Mouse (Mus musculus) T-cell, adult 66 days (primary cell): ENCODE data around the gene Snx30. TPM values are rescaled to one million over a fixed set of nuclear protein-coding genes. Genes with fewer than 3 reads are reported as not detected.

Experiments used
- total RNA-seq, 2 experiments: library from RNA; stranded (reverse); gene quantifications; 3 replicates in 1 of 2; 4 replicates in 1 of 2; pipeline ENCODE4 v1.2.4; 2023

The Snx30 gene
- total RNA-seq: 10 to 100 TPM; 13.5 to 18.0 TPM

DNA sequence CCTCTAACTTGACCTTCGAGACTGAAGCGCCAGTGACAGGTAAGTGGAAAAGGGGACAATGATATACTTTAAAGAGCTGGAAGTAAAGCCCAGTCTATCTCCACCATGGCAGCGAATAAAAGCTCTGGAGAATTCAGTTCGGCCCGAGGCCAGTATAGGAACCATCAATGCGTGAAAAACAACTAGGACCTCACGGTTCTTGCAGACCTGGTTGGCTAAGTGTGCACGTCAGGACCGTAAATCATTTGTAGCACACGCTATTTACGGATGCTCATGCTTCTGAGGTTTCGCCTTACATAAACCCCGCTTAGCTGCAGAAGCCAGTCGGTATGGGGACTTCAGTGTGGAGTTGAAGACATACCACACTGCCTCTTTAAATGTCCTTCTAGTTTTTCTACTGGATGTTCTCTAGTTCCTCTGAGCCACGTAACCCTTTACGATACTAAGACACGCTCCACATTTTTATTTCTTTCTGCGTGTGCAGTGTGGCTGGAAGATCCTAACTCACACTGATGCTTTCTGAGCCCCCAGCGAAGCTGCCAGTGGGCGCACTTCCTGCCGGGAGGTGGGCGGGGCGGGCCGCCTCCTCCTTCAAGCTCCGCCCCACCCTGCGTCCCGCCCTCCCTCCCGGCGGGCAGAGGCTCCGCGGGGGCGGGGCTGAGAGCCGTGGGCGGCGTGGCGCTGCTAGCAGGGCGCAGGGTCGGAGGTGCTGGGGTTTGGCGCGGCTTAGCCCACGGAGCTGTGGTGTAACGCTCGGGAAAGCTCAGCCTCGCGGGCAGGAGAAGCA is at the start of gene Snx30:
Gene Snx30, plus strand, starts transcription at position 660 of the 787 bp plus-strand sequence.

DNA sequence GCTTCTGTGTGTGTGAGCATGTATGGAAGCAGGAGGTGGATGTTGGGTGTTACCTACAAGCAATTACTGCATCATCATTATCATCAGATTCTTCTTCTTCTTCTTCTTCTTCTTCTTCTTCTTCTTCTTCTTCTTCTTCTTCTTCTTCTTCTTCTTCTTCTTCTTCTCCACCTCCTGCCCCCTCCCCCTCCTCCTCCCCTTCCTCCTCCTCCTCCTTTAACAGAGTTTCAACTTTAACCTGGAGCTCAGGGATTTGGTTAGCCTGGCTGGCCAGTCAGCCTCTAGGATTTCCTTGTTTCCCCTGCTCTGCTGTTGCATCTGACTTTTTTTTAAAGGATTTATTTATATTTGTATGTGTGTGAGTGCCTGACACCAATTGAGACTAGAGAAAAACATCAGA is 4.2 kb upstream of the Snx30 start, which contains the start of gene Inip:
Gene Inip, minus strand, starts transcription at position 101 of the 400 bp plus-strand sequence.

DNA sequence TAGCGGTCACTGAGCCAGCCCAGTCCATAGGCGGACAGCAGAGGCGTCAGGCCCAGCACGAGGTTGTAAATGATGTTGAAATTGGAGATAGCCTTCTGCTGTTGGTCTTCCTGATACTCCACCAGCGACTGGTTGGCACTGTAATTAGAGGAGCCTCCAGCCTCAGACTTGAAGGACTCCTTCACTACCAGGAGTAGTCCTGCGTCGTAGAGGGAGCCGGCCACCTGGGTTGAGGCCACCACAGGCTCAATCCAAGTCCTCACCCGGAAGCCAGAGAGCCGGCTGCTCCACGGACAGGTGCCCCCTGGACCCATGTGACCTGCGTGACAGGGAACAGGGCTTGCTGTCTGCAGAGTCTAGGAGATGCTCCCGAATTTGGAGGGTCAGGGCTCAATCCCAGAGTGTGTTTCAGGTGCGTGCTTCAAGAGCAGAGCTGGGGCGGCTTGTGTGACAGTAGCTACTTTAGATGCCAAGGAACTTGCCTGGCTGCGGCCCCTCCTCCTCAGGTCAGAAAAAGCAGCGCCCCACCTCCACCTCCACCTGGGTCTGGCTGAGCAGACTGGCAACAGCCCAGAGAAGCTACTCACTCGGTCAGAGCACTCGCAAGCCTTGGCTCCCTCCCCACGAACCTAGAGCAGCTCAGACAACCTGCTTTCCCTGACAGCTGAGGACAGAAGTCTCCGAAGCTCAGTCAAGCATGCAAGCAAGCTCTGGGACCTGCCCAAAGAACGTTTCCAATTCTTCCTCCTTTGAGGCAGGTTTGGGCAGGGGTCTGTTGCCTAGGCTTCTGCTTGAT is 109.2 kb downstream of the Snx30 start, which contains the start of gene Slc46a2:
Gene Slc46a2, minus strand, starts transcription at position 449 of the 796 bp plus-strand sequence.

Other genes starting within 250 kb of the Snx30 start
- 10 to 100 TPM; 26.7 to 32.0 TPM for gene Hsdl2, start 224.3 kb upstream of the Snx30 start, total RNA-seq
- gene E130308A19Rik, start 179.6 kb upstream of the Snx30 start, total RNA-seq: 10 to 100 TPM in 1 of 2 experiments, 1 to 10 TPM in 1; 5.8 to 10.4 TPM
- gene Inip, start 4.3 kb upstream of the Snx30 start, total RNA-seq: 10 to 100 TPM; 32.8 to 35.8 TPM
- not detected for gene Slc46a2, start 109.2 kb downstream of the Snx30 start, total RNA-seq
- gene Mup4, start 154.9 kb downstream of the Snx30 start, total RNA-seq: not detected
- gene Mup6, start 158.5 kb downstream of the Snx30 start, total RNA-seq: not detected